Mouse (Mus musculus): ENCODE measurements at regions not wholly inside any gene's neighbourhood (a gene's known extent, or its start where the extent isn't known, plus 50 kb on each side); places are given as distances from the start of the nearest gene placed in this dataset.
"Not testable (repeated sequence)": the region's sequence is repeated elsewhere in the genome, so short reads cannot be mapped to it uniquely, and the experiment has no call there.

GRCm38 (mm10) chr9:52959668-52960067 lies 280.1 kb upstream of the AI593442 start:
- Histone ChIP-seq H3K27me3 (replicated peaks; ENCODE audit: control insufficient read depth, insufficient read depth, low read length) (no peaks in the 10 kb centered on the region), H3K36me3 (ENCODE audit: control insufficient read depth, insufficient read depth, low read length) (no peaks in the 10 kb centered on the region), H3K9ac (ENCODE audit: low read depth, low read length) (no peak overlapping the region), H3K4me2 (ENCODE audit: low read depth, low read length) (no peak overlapping the region), H3K4me1 (ENCODE audit: control insufficient read depth, insufficient read depth, low read length) (no peaks in the 10 kb centered on the region), H3K27ac (replicated peaks; ENCODE audit: low read depth, low read length) (no peak overlapping the region), H3K9me3 (ENCODE audit: control insufficient read depth, low read length) (no peaks in the 10 kb centered on the region), H3K4me3 (ENCODE audit: low read depth, low read length) (no peak overlapping the region)
- DNase-seq (ENCODE audit: low spot score) (no peak), ATAC-seq (ENCODE audit: low read depth) (no peak)
- 75% methylated on average over 6 of the region's 6 CpGs for WGBS

- no peak overlapping the region for H3K27ac ChIP-seq (replicated peaks; ENCODE audit: low read depth, low read length)
- no peak overlapping the region for H3K4me2 ChIP-seq (ENCODE audit: low read depth, low read length)
- 44% methylated on average over 1 of the region's 1 CpGs for WGBS
- H3K9ac ChIP-seq (ENCODE audit: low read depth, low read length) = no peak overlapping the region
- H3K4me3 ChIP-seq (ENCODE audit: low read depth, low read length) = no peak overlapping the region
- peak; percentile 76 for DNase-seq (ENCODE audit: low spot score)
- H3K9me3 ChIP-seq (ENCODE audit: control insufficient read depth, low read length) = no peaks in the 10 kb centered on the region
- no peaks in the 10 kb centered on the region for H3K4me1 ChIP-seq (ENCODE audit: control insufficient read depth, insufficient read depth, low read length)
- H3K27me3 ChIP-seq (replicated peaks; ENCODE audit: control insufficient read depth, insufficient read depth, low read length) = no peaks in the 10 kb centered on the region
- no peaks in the 10 kb centered on the region for H3K36me3 ChIP-seq (ENCODE audit: control insufficient read depth, insufficient read depth, low read length)
- peak; percentile 79 for ATAC-seq (ENCODE audit: low read depth)
Observed at GRCm38 (mm10) chr9:52957245-52957644, 277.7 kb upstream of the AI593442 start.

- WGBS = 49% methylated on average over 5 of the region's 5 CpGs
- no peaks in the 10 kb centered on the region for H3K36me3 ChIP-seq (ENCODE audit: control insufficient read depth, insufficient read depth, low read length)
- H3K27me3 ChIP-seq (replicated peaks; ENCODE audit: control insufficient read depth, insufficient read depth, low read length) = no peaks in the 10 kb centered on the region
- H3K9ac ChIP-seq (ENCODE audit: low read depth, low read length) = no peak overlapping the region
- H3K9me3 ChIP-seq (ENCODE audit: control insufficient read depth, low read length) = no peaks in the 10 kb centered on the region
- DNase-seq (ENCODE audit: low spot score) (peak; percentile 50), ATAC-seq (ENCODE audit: low read depth) (no peak)
- H3K4me1 ChIP-seq (ENCODE audit: control insufficient read depth, insufficient read depth, low read length) = peaks cover 16% of the 10 kb centered on the region
- no peak overlapping the region for H3K4me3 ChIP-seq (ENCODE audit: low read depth, low read length)
- no peak overlapping the region for H3K27ac ChIP-seq (replicated peaks; ENCODE audit: low read depth, low read length)
- no peak overlapping the region for H3K4me2 ChIP-seq (ENCODE audit: low read depth, low read length)
Observed at GRCm38 (mm10) chr9:52944081-52944480, 264.5 kb upstream of the AI593442 start.

GRCm38 (mm10) chr9:52941637-52941983 lies 262.0 kb upstream of the AI593442 start:
- no peak overlapping the region for H3K27ac ChIP-seq (replicated peaks; ENCODE audit: low read depth, low read length)
- DNase-seq (ENCODE audit: low spot score) = peak; percentile 14
- no peak overlapping the region for H3K4me2 ChIP-seq (ENCODE audit: low read depth, low read length)
- WGBS = 41% methylated on average over 3 of the region's 3 CpGs
- no peak overlapping the region for H3K4me3 ChIP-seq (ENCODE audit: low read depth, low read length)
- H3K36me3 ChIP-seq (ENCODE audit: control insufficient read depth, insufficient read depth, low read length) = no peaks in the 10 kb centered on the region
- H3K4me1 ChIP-seq (ENCODE audit: control insufficient read depth, insufficient read depth, low read length) = peaks cover 16% of the 10 kb centered on the region
- 0 out of 2 replicates have a peak, but pooled peaks have one; percentile 22 for ATAC-seq (ENCODE audit: low read depth)
- no peak overlapping the region for H3K9ac ChIP-seq (ENCODE audit: low read depth, low read length)
- no peaks in the 10 kb centered on the region for H3K9me3 ChIP-seq (ENCODE audit: control insufficient read depth, low read length)
- H3K27me3 ChIP-seq (replicated peaks; ENCODE audit: control insufficient read depth, insufficient read depth, low read length) = no peaks in the 10 kb centered on the region

GRCm38 (mm10) chr9:52940964-52941636 lies 261.5 kb upstream of the AI593442 start:
- Histone ChIP-seq H3K9me3 (ENCODE audit: control insufficient read depth, low read length) (no peaks in the 10 kb centered on the region), H3K9ac (ENCODE audit: low read depth, low read length) (no peak overlapping the region), H3K36me3 (ENCODE audit: control insufficient read depth, insufficient read depth, low read length) (no peaks in the 10 kb centered on the region), H3K4me2 (ENCODE audit: low read depth, low read length) (peak overlapping the region; percentile 15; the same call in 1 of the 2 replicates), H3K27ac (replicated peaks; ENCODE audit: low read depth, low read length) (no peak overlapping the region), H3K4me1 (ENCODE audit: control insufficient read depth, insufficient read depth, low read length) (peaks cover 16% of the 10 kb centered on the region), H3K27me3 (replicated peaks; ENCODE audit: control insufficient read depth, insufficient read depth, low read length) (no peaks in the 10 kb centered on the region), H3K4me3 (ENCODE audit: low read depth, low read length) (no peak overlapping the region)
- DNase-seq (ENCODE audit: low spot score) = peak; percentile 69
- WGBS = 42% methylated on average over 11 of the region's 11 CpGs
- ATAC-seq (ENCODE audit: low read depth) = peak; percentile 79; the same call in 1 of the 2 replicates

- Histone ChIP-seq H3K27me3 (replicated peaks; ENCODE audit: control insufficient read depth, insufficient read depth, low read length) (no peaks in the 10 kb centered on the region), H3K4me1 (ENCODE audit: control insufficient read depth, insufficient read depth, low read length) (no peaks in the 10 kb centered on the region), H3K36me3 (ENCODE audit: control insufficient read depth, insufficient read depth, low read length) (no peaks in the 10 kb centered on the region), H3K9ac (ENCODE audit: low read depth, low read length) (no peak overlapping the region), H3K4me2 (ENCODE audit: low read depth, low read length) (no peak overlapping the region), H3K27ac (replicated peaks; ENCODE audit: low read depth, low read length) (no peak overlapping the region), H3K4me3 (ENCODE audit: low read depth, low read length) (no peak overlapping the region), H3K9me3 (ENCODE audit: control insufficient read depth, low read length) (no peaks in the 10 kb centered on the region)
- DNase-seq (ENCODE audit: low spot score) (no peak), ATAC-seq (ENCODE audit: low read depth) (no peak)
- 29% methylated on average over 6 of the region's 6 CpGs for WGBS
Observed at GRCm38 (mm10) chr9:52935082-52935481, 255.5 kb upstream of the AI593442 start.

- no peak for ATAC-seq (ENCODE audit: low read depth)
- no peak overlapping the region for H3K9ac ChIP-seq (ENCODE audit: low read depth, low read length)
- WGBS = 82% methylated on average over 4 of the region's 4 CpGs
Observed at GRCm38 (mm10) chr9:52917516-52917915, 237.9 kb upstream of the AI593442 start.

GRCm38 (mm10) chr9:52888653-52889052 lies 209.1 kb upstream of the AI593442 start:
- H3K27ac ChIP-seq (replicated peaks; ENCODE audit: low read depth, low read length); ATAC-seq (ENCODE audit: low read depth): not testable (repeated sequence)

More at GRCm38 (mm10) chr9:52917516-52917915, 237.9 kb upstream of the AI593442 start:
- H3K4me3 ChIP-seq (ENCODE audit: low read depth, low read length) = no peak overlapping the region
- H3K36me3 ChIP-seq (ENCODE audit: control insufficient read depth, insufficient read depth, low read length) = no peaks in the 10 kb centered on the region
- no peak overlapping the region for H3K27ac ChIP-seq (replicated peaks; ENCODE audit: low read depth, low read length)
- H3K4me1 ChIP-seq (ENCODE audit: control insufficient read depth, insufficient read depth, low read length) = no peaks in the 10 kb centered on the region
- H3K4me2 ChIP-seq (ENCODE audit: low read depth, low read length) = no peak overlapping the region
- H3K27me3 ChIP-seq (replicated peaks; ENCODE audit: control insufficient read depth, insufficient read depth, low read length) = no peaks in the 10 kb centered on the region
- no peaks in the 10 kb centered on the region for H3K9me3 ChIP-seq (ENCODE audit: control insufficient read depth, low read length)
- no peak for DNase-seq (ENCODE audit: low spot score)

GRCm38 (mm10) chr9:52887997-52888396 lies 208.4 kb upstream of the AI593442 start:
- H3K4me3 ChIP-seq (ENCODE audit: low read depth, low read length); H3K4me1 ChIP-seq (ENCODE audit: control insufficient read depth, insufficient read depth, low read length); H3K36me3 ChIP-seq (ENCODE audit: control insufficient read depth, insufficient read depth, low read length); H3K9ac ChIP-seq (ENCODE audit: low read depth, low read length); DNase-seq (ENCODE audit: low spot score); ATAC-seq (ENCODE audit: low read depth); H3K9me3 ChIP-seq (ENCODE audit: control insufficient read depth, low read length); H3K27me3 ChIP-seq (replicated peaks; ENCODE audit: control insufficient read depth, insufficient read depth, low read length); H3K4me2 ChIP-seq (ENCODE audit: low read depth, low read length); H3K27ac ChIP-seq (replicated peaks; ENCODE audit: low read depth, low read length): not testable (repeated sequence)
- WGBS = no CpG with 5 or more reads among the region's 3 CpGs

More at GRCm38 (mm10) chr9:52888653-52889052, 209.1 kb upstream of the AI593442 start:
- H3K27me3 ChIP-seq (replicated peaks; ENCODE audit: control insufficient read depth, insufficient read depth, low read length); H3K9me3 ChIP-seq (ENCODE audit: control insufficient read depth, low read length); H3K4me2 ChIP-seq (ENCODE audit: low read depth, low read length); H3K36me3 ChIP-seq (ENCODE audit: control insufficient read depth, insufficient read depth, low read length); DNase-seq (ENCODE audit: low spot score); H3K9ac ChIP-seq (ENCODE audit: low read depth, low read length); H3K4me3 ChIP-seq (ENCODE audit: low read depth, low read length); H3K4me1 ChIP-seq (ENCODE audit: control insufficient read depth, insufficient read depth, low read length): not testable (repeated sequence)
- WGBS = no CpG with 5 or more reads among the region's 2 CpGs

All from embryonic facial prominence, embryonic 14.5 days (tissue).